Mouse (Mus musculus): ENCODE data around the gene Cbx5. TPM values are rescaled to one million over a fixed set of nuclear protein-coding genes. Genes with fewer than 3 reads are reported as not detected.

The Cbx5 gene
- polyA plus RNA-seq, 1 experiment = 54.8 TPM

DNA sequence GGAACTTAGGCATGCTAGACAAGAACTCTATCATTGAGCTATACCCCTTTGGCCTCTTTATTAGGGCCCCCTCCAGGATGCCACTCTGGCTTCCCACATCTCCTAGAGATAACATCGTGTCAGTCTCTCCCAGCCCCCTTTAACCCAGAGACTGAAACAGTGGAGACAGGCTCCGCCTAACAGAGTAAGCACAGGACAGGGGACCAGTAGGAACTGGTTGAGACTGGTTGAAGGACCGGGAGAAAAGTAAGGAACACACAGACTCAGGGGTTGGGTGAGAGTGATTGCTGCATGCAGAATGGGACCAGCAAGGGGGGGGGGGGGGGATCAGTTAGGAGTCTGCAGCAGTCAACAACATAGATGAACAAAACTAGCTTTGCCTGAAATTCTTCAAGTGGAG, 95.4 kb downstream of the Cbx5 start:
- H3K4me3 ChIP-seq = no peak overlapping the region
- no peaks in the 10 kb centered on the region for H3K36me3 ChIP-seq (ENCODE audit: control insufficient read depth, insufficient read depth)
- no peaks in the 10 kb centered on the region for H3K27me3 ChIP-seq (ENCODE audit: control insufficient read depth, insufficient read depth, insufficient read length)
- no peak overlapping the region for H3ac ChIP-seq (ENCODE audit: control insufficient read depth, insufficient read length)
- no peaks in the 10 kb centered on the region for H3K79me2 ChIP-seq (ENCODE audit: control insufficient read depth, insufficient read depth)
- no peak overlapping the region for H3K4me2 ChIP-seq (ENCODE audit: low read depth)
- no peak for TF ChIP-seq TCF3 (IDR thresholded peaks at IDR 0.05; ENCODE audit: insufficient read length, low read depth)
- TF ChIP-seq SRF (IDR thresholded peaks at IDR 0.05; ENCODE audit: control insufficient read depth, insufficient read length, low read depth) = no peak
- TF ChIP-seq REST (IDR thresholded peaks at IDR 0.05; ENCODE audit: insufficient read depth, insufficient read length) = no peak
- TF ChIP-seq MAX (IDR thresholded peaks at IDR 0.05; ENCODE audit: low read depth) = no peak
- TF ChIP-seq MYOG (IDR thresholded peaks at IDR 0.05; ENCODE audit: control insufficient read depth in 1 of 3, insufficient read depth in 1 of 3, insufficient read length in 2 of 3, low read depth in 2 of 3) = no peak
- TF ChIP-seq POLR2A (IDR thresholded peaks at IDR 0.05; ENCODE audit: insufficient read length, low read depth) = no peak
- no peak for TF ChIP-seq MYOD1 (IDR thresholded peaks at IDR 0.05; ENCODE audit: control insufficient read depth in 1 of 3, insufficient read length in 2 of 3, low read depth in 2 of 3)
- TF ChIP-seq USF1 (IDR thresholded peaks at IDR 0.05; ENCODE audit: low read depth) = no peak
- no peak for TF ChIP-seq TCF12 (IDR thresholded peaks at IDR 0.05; ENCODE audit: insufficient read depth, poor library complexity, severe bottlenecking)

Other genes with a start within 250 kb of the Cbx5 start
- gene Hoxc8, start 249.2 kb downstream of the Cbx5 start, polyA plus RNA-seq (2012; fragmentation: generic; extraction: Trizol) = 0.71 TPM
- gene Hoxc6, start 241.6 kb downstream of the Cbx5 start, polyA plus RNA-seq (2012; fragmentation: generic; extraction: Trizol) = 14.0 TPM
- gene Hoxc4, start 220.9 kb downstream of the Cbx5 start, polyA plus RNA-seq (2012; fragmentation: generic; extraction: Trizol) = 3.6 TPM
- 18.6 TPM for gene Smug1, start 72.7 kb downstream of the Cbx5 start, polyA plus RNA-seq (2012; fragmentation: generic; extraction: Trizol)
- 285 TPM for gene Hnrnpa1, start 616 bp upstream of the Cbx5 start, polyA plus RNA-seq (2012; fragmentation: generic; extraction: Trizol)
- 0.42 TPM for gene Nfe2, start 18.6 kb upstream of the Cbx5 start, polyA plus RNA-seq (2012; fragmentation: generic; extraction: Trizol)
- 172 TPM for gene Copz1, start 32.9 kb upstream of the Cbx5 start, polyA plus RNA-seq (2012; fragmentation: generic; extraction: Trizol)
- 0.05 TPM for gene Gpr84, start 70.8 kb upstream of the Cbx5 start, polyA plus RNA-seq (2012; fragmentation: generic; extraction: Trizol)
- 35.6 TPM for gene Zfp385a, start 100.3 kb upstream of the Cbx5 start, polyA plus RNA-seq (2012; fragmentation: generic; extraction: Trizol)
- gene Itga5, start 126.9 kb upstream of the Cbx5 start, polyA plus RNA-seq (2012; fragmentation: generic; extraction: Trizol) = 162 TPM
- gene Gtsf1, start 190.7 kb upstream of the Cbx5 start, polyA plus RNA-seq (2012; fragmentation: generic; extraction: Trizol) = 0.71 TPM
- not detected for gene Gtsf2, start 208.7 kb upstream of the Cbx5 start, polyA plus RNA-seq (2012; fragmentation: generic; extraction: Trizol)
- 0.90 TPM for gene Nckap1l, start 214.0 kb upstream of the Cbx5 start, polyA plus RNA-seq (2012; fragmentation: generic; extraction: Trizol)

Data from myocyte (in vitro differentiated cells).